Mouse (Mus musculus): Measurements from ENCODE around the gene Snw1. TPM values are rescaled to one million over a fixed set of nuclear protein-coding genes. Genes with fewer than 3 reads are reported as not detected.
"Not testable (repeated sequence)": the region's sequence is repeated elsewhere in the genome, so short reads cannot be mapped to it uniquely, and the experiment has no call there.

The Snw1 gene
- 76.5 and 88.9 TPM in 2 replicates for polyA plus RNA-seq (2015; fragmentation: Nextera tagmentation; extraction: Ambion mirVana)

DNA sequence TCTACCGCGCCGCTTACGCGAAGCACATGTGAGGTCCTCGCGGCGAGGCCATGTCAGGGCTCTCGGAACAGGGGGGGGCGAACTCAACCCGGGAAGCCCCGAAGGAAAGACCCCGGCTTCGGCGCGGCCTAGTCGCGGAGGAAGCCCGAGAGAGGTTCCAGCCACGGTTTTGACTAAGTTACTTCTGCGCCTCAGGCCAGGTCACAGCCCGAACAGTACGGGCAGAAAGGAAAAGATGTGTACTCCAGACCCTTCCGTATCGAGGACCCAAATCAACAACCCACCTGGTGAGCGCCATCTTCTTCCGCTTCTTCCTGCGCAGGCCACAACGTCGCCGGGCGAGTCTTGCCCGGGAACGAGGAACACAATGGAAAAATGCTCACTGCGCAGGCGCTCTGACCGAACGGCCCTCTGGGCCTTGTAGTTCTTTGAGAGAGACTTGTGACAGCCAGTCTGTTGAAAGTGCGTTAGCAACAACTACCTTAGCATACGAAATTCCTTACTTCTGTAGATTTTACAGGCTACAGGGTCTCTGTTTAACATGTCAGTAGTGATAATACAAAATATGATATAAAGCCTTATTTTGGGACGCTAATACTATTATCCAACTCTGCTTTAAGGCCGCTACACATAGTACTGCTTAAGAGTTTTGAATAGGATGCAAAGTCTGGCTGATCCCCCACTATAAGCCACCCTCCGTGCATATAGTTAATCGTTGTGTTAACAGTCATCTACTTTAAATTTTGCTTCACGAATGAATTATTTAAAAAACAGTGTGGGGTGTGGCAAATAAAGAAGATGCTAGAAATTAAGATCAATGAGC lies at the start of gene Snw1:
Gene Snw1 (minus strand): TSS at position 311 of the 823 bp plus-strand sequence.
- 3% methylated on average over 45 of the region's 45 CpGs for WGBS
- Histone ChIP-seq H3K36me3 (ENCODE audit: control insufficient read depth, insufficient read depth) (peaks cover 10% of the 10 kb centered on the region), H3K9ac (ENCODE audit: low read length) (peak within 1 kb of the TSS; percentile 96), H3K4me1 (ENCODE audit: control insufficient read depth, insufficient read depth, low read length) (peaks cover 10% of the 10 kb centered on the region), H3K27ac (ENCODE audit: low read length) (peak within 1 kb of the TSS; percentile 85), H3K27me3 (ENCODE audit: control insufficient read depth, insufficient read depth, low read length) (no peaks in the 10 kb centered on the region), H3K4me2 (ENCODE audit: low read depth, low read length) (peak within 1 kb of the TSS; percentile 80), H3K9me3 (replicated peaks; ENCODE audit: control insufficient read depth, low read length) (no peaks in the 10 kb centered on the region), H3K4me3 (ENCODE audit: low read length) (peak within 1 kb of the TSS; percentile 79)
- ATAC-seq (replicated peaks; ENCODE audit: extremely low read depth, insufficient read depth, low FRiP score), result peak; percentile 97

DNA sequence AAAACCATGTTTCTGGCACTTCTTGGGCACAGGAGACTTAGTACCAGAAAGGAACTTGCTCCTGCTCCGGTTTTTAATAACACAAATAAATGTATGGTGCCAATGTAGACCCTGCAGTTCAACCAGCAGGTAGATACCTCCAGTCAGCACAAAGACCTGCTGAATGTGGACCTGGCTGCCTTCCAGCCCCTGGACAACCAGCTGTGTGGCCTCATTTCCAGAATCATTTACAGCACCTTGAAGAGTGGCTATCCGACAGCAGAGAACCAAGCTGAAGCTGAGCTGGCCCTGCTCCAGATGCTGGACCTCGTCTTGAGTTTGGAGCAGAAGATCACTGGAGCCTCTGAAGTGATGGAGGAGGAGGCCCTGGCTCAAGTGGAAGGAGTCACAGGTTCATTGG lies 47.5 kb upstream of the Snw1 start:
- ATAC-seq (replicated peaks; ENCODE audit: extremely low read depth, insufficient read depth, low FRiP score); H3K36me3 ChIP-seq (ENCODE audit: control insufficient read depth, insufficient read depth); H3K4me3 ChIP-seq (ENCODE audit: low read length); H3K4me2 ChIP-seq (ENCODE audit: low read depth, low read length); H3K9ac ChIP-seq (ENCODE audit: low read length); H3K27ac ChIP-seq (ENCODE audit: low read length); H3K4me1 ChIP-seq (ENCODE audit: control insufficient read depth, insufficient read depth, low read length); H3K27me3 ChIP-seq (ENCODE audit: control insufficient read depth, insufficient read depth, low read length); H3K9me3 ChIP-seq (replicated peaks; ENCODE audit: control insufficient read depth, low read length): not testable (repeated sequence)
- WGBS, result 46% methylated on average over 3 of the region's 3 CpGs

DNA sequence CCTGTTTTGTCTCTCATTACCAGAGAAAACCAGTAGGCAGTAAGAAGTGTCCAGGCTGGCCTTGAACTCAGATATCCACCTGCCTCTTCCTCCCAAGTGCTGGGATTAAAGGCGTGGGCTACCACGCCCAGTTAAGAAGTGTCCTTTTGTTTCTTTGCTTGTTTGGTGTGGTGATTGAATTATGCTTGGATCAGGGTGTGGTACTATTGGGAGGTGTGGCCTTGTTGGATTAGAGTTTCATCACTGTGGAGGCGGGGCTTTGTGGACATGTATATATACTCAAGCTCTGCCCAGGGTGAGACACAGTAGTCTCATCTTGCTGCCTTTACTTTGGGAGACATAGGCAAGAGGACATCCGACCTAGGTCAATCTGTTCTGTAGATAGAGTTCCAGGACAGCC lies 41.9 kb upstream of the Snw1 start, which contains the start of gene Gm8300:
Gene Gm8300 (plus strand): TSS at position 301 of the 400 bp plus-strand sequence.
- not testable (repeated sequence) for H3K4me3 ChIP-seq (ENCODE audit: low read length); H3K36me3 ChIP-seq (ENCODE audit: control insufficient read depth, insufficient read depth); H3K9me3 ChIP-seq (replicated peaks; ENCODE audit: control insufficient read depth, low read length); H3K27ac ChIP-seq (ENCODE audit: low read length); H3K4me1 ChIP-seq (ENCODE audit: control insufficient read depth, insufficient read depth, low read length); H3K4me2 ChIP-seq (ENCODE audit: low read depth, low read length); H3K27me3 ChIP-seq (ENCODE audit: control insufficient read depth, insufficient read depth, low read length); H3K9ac ChIP-seq (ENCODE audit: low read length); ATAC-seq (replicated peaks; ENCODE audit: extremely low read depth, insufficient read depth, low FRiP score)
- 71% methylated on average over 4 of the region's 4 CpGs for WGBS

DNA sequence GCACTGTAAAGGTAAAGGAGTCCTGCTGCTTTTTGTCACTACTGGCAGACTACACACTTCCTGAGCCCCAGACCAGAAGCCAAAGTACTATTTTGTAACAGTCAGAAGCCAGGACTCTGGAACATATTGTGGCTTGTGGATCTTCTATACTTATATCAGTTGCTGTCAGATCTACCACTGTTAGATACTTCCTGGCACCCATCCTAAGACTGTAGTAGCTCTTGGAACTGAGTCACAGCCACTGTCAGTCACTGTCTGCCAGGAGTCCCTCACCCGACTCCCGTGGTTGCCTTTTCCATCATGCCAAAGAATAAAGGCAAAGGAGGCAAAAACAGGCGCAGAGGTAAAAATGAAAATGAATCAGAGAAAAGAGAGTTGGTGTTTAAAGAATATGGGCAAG lies 22.3 kb upstream of the Snw1 start, which contains the start of gene Gm5788:
Gene Gm5788 (plus strand): TSS at position 301 of the 400 bp plus-strand sequence.
- not testable (repeated sequence) for H3K4me2 ChIP-seq (ENCODE audit: low read depth, low read length); ATAC-seq (replicated peaks; ENCODE audit: extremely low read depth, insufficient read depth, low FRiP score); H3K27ac ChIP-seq (ENCODE audit: low read length); H3K4me3 ChIP-seq (ENCODE audit: low read length); H3K36me3 ChIP-seq (ENCODE audit: control insufficient read depth, insufficient read depth); H3K9me3 ChIP-seq (replicated peaks; ENCODE audit: control insufficient read depth, low read length); H3K9ac ChIP-seq (ENCODE audit: low read length); H3K27me3 ChIP-seq (ENCODE audit: control insufficient read depth, insufficient read depth, low read length); H3K4me1 ChIP-seq (ENCODE audit: control insufficient read depth, insufficient read depth, low read length)
- 79% methylated on average over 3 of the region's 3 CpGs for WGBS

DNA sequence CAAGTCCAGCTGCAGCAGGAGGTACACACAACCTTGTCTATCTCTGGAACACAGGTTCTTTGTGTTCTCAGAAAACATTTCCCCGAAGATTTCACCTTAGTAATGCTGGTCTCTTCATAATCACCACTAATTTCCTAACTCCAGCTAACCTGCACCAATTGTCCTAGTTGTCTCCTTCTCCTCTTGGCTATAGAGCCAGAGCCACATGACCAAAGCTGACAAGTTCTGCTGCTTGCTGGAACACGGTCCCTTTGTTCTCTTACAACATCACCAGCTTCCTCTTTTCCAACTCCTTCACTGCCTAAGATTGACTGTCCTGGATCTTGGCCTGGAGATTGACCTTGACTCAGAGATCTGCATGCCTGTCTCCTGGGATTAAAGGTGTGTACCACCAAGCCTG lies 16.6 kb upstream of the Snw1 start:
- WGBS, result 51% methylated on average over 2 of the region's 2 CpGs

GRCm38 (mm10) chr12:87482482-87482881 lies 10.4 kb upstream of the Snw1 start:
- H3K4me1 ChIP-seq (ENCODE audit: control insufficient read depth, insufficient read depth, low read length); H3K27me3 ChIP-seq (ENCODE audit: control insufficient read depth, insufficient read depth, low read length); H3K4me2 ChIP-seq (ENCODE audit: low read depth, low read length); ATAC-seq (replicated peaks; ENCODE audit: extremely low read depth, insufficient read depth, low FRiP score); H3K4me3 ChIP-seq (ENCODE audit: low read length); H3K9ac ChIP-seq (ENCODE audit: low read length); H3K36me3 ChIP-seq (ENCODE audit: control insufficient read depth, insufficient read depth); H3K9me3 ChIP-seq (replicated peaks; ENCODE audit: control insufficient read depth, low read length); H3K27ac ChIP-seq (ENCODE audit: low read length): not testable (repeated sequence)
- WGBS, result 82% methylated on average over 5 of the region's 5 CpGs

More for the DNA sequence above, 16.6 kb upstream of the Snw1 start:
- H3K36me3 ChIP-seq (ENCODE audit: control insufficient read depth, insufficient read depth); H3K9ac ChIP-seq (ENCODE audit: low read length); H3K27ac ChIP-seq (ENCODE audit: low read length); H3K4me2 ChIP-seq (ENCODE audit: low read depth, low read length); H3K4me3 ChIP-seq (ENCODE audit: low read length); ATAC-seq (replicated peaks; ENCODE audit: extremely low read depth, insufficient read depth, low FRiP score); H3K4me1 ChIP-seq (ENCODE audit: control insufficient read depth, insufficient read depth, low read length); H3K27me3 ChIP-seq (ENCODE audit: control insufficient read depth, insufficient read depth, low read length); H3K9me3 ChIP-seq (replicated peaks; ENCODE audit: control insufficient read depth, low read length): not testable (repeated sequence)

DNA sequence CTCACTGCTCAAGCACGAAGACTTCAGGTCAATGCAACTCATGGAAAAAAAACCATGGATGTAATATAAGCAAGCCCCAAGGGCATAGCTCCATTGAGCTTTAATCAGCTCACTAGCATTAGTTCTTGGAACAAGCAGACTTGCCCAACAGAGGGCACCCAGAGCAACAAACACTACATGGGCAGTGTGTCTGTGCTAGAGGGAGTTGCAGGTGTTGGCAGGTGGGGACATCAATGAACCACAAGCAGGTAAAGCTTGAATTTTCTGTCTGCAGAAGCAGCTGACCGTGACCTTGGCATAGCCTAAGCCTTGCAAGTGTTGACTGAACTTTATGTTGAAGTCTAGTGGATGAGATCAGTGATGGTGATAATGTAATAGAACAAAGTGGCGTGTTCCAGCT lies 2.7 kb upstream of the Snw1 start:
- Histone ChIP-seq H3K27ac (ENCODE audit: low read length) (no peak overlapping the region), H3K9ac (ENCODE audit: low read length) (no peak overlapping the region), H3K4me1 (ENCODE audit: control insufficient read depth, insufficient read depth, low read length) (peaks cover 10% of the 10 kb centered on the region), H3K4me3 (ENCODE audit: low read length) (no peak overlapping the region), H3K27me3 (ENCODE audit: control insufficient read depth, insufficient read depth, low read length) (no peaks in the 10 kb centered on the region), H3K4me2 (ENCODE audit: low read depth, low read length) (no peak overlapping the region), H3K36me3 (ENCODE audit: control insufficient read depth, insufficient read depth) (no peaks in the 10 kb centered on the region), H3K9me3 (replicated peaks; ENCODE audit: control insufficient read depth, low read length) (no peaks in the 10 kb centered on the region)
- ATAC-seq (replicated peaks; ENCODE audit: extremely low read depth, insufficient read depth, low FRiP score), result no peak
- 69% methylated on average over 3 of the region's 3 CpGs for WGBS

DNA sequence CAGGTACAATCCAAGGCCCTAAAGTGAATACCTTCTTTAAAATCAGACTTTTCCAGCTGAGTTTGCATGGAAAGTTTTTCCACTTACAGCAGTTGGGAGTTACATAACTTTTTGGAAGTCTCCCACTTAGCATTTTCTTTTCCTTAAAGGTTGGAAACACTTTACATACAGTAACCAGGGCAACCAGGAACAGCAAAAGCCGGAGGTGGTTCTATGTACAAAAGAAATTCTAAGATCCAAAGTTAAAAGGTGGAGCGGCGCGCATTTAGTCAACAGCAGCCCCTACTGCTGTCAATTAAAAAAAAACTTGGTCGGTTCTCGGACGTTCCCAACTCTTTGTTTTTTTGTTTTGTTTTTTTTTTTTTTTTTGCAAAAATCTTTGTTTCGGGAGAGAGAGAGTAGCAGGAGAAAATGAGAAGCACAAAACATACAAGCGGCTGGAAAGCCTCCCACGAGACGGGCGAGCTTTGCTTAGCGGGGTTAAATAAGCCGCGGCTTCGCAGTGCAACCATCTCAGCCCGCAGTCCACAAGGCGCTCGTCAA lies 582 bp downstream of the Snw1 start:
- Histone ChIP-seq H3K4me2 (ENCODE audit: low read depth, low read length) (peak overlapping the region; percentile 80), H3K27me3 (ENCODE audit: control insufficient read depth, insufficient read depth, low read length) (no peaks in the 10 kb centered on the region), H3K4me3 (ENCODE audit: low read length) (peak overlapping the region; percentile 79), H3K9ac (ENCODE audit: low read length) (peak overlapping the region; percentile 96), H3K4me1 (ENCODE audit: control insufficient read depth, insufficient read depth, low read length) (peaks cover 10% of the 10 kb centered on the region), H3K27ac (ENCODE audit: low read length) (peak overlapping the region; percentile 85), H3K36me3 (ENCODE audit: control insufficient read depth, insufficient read depth) (peaks cover 12% of the 10 kb centered on the region), H3K9me3 (replicated peaks; ENCODE audit: control insufficient read depth, low read length) (no peaks in the 10 kb centered on the region)
- ATAC-seq (replicated peaks; ENCODE audit: extremely low read depth, insufficient read depth, low FRiP score), result no peak
- 0% methylated on average over 19 of the region's 19 CpGs for WGBS

Measured in heart, embryonic 16.5 days (tissue).